Mouse (Mus musculus): Measurements from ENCODE around the gene Sin3b.

The Sin3b gene

GRCm38 (mm10) chr8:72753165-72753564, 30.1 kb downstream of the Sin3b start:
- in situ Hi-C loops (cut with MboI; ENCODE audit: low sequenced_read_pairs) = no loop called here

- in situ Hi-C loops (cut with MboI; ENCODE audit: low sequenced_read_pairs) = no loop called here
Observed at GRCm38 (mm10) chr8:72753781-72754180, 30.7 kb downstream of the Sin3b start.

GRCm38 (mm10) chr8:72756031-72756430, 32.9 kb downstream of the Sin3b start:
- in situ Hi-C loops (cut with MboI; ENCODE audit: low sequenced_read_pairs) = no loop called here

GRCm38 (mm10) chr8:72756771-72757390, 33.8 kb downstream of the Sin3b start:
- in situ Hi-C loops (cut with MboI; ENCODE audit: low sequenced_read_pairs) = no loop called here

GRCm38 (mm10) chr8:72757426-72758195, 34.5 kb downstream of the Sin3b start:
- in situ Hi-C loops (cut with MboI; ENCODE audit: low sequenced_read_pairs) = no loop called here

- in situ Hi-C loops (cut with MboI; ENCODE audit: low sequenced_read_pairs) = no loop called here
Observed at GRCm38 (mm10) chr8:72758310-72758709, 35.2 kb downstream of the Sin3b start.

- in situ Hi-C loops (cut with MboI; ENCODE audit: low sequenced_read_pairs) = no loop called here
Observed at GRCm38 (mm10) chr8:72760216-72760615, 37.1 kb downstream of the Sin3b start.

- in situ Hi-C loops (cut with MboI; ENCODE audit: low sequenced_read_pairs) = no loop called here
Observed at GRCm38 (mm10) chr8:72761322-72762051, 38.4 kb downstream of the Sin3b start, which contains the start of gene F2rl3. F2rl3 (plus strand) TSS chr8:72761880.

- in situ Hi-C loops (cut with MboI; ENCODE audit: low sequenced_read_pairs) = no loop called here
Observed at GRCm38 (mm10) chr8:72762306-72762705, 39.2 kb downstream of the Sin3b start.

GRCm38 (mm10) chr8:72765696-72766095, 42.6 kb downstream of the Sin3b start:
- in situ Hi-C loops (cut with MboI; ENCODE audit: low sequenced_read_pairs) = no loop called here

- in situ Hi-C loops (cut with MboI; ENCODE audit: low sequenced_read_pairs) = no loop called here
Observed at GRCm38 (mm10) chr8:72766777-72767176, 43.7 kb downstream of the Sin3b start.

GRCm38 (mm10) chr8:72777797-72778196, 54.7 kb downstream of the Sin3b start:
- in situ Hi-C loops (cut with MboI; ENCODE audit: low sequenced_read_pairs) = no loop called here

- in situ Hi-C loops (cut with MboI; ENCODE audit: low sequenced_read_pairs) = no loop called here
Observed at GRCm38 (mm10) chr8:72780644-72781043, 57.6 kb downstream of the Sin3b start.

- in situ Hi-C loops (cut with MboI; ENCODE audit: low sequenced_read_pairs) = no loop called here
Observed at GRCm38 (mm10) chr8:72801583-72801982, 78.5 kb downstream of the Sin3b start.
